Mouse (Mus musculus) splenic B cell, adult 2 months (primary cell): ENCODE data around the gene Eya3.
"Not testable (repeated sequence)": the region's sequence is repeated elsewhere in the genome, so short reads cannot be mapped to it uniquely, and the experiment has no call there.

Experiments used
- DNase-seq: peaks from one replicate; pipeline ENCODE4 v3.0.0-alpha.2; 2011; ENCODE audit warnings: low read depth, low spot score
- H3K27me3 ChIP-seq: 2 replicates; pipeline ENCODE4 v1.6.1; 2012; ENCODE audit warnings: mild to moderate bottlenecking, low read length, moderate library complexity, mixed read lengths; ENCODE audit not compliant: control insufficient read depth, poor library complexity, insufficient read depth, severe bottlenecking
- H3K36me3 ChIP-seq: 2 replicates; pipeline ENCODE4 v1.6.1; 2012; ENCODE audit warnings: mild to moderate bottlenecking, low read length, moderate library complexity, mixed read lengths; ENCODE audit not compliant: control insufficient read depth, poor library complexity, insufficient read depth, severe bottlenecking

Eya3 gene

GRCm38 (mm10) chr4:132741491-132741890, 102.7 kb downstream of the Eya3 start:
- Histone ChIP-seq H3K27me3 (no peaks in the 10 kb centered on the region), H3K36me3 (no peaks in the 10 kb centered on the region)
- DNase-seq: no peak

DNA sequence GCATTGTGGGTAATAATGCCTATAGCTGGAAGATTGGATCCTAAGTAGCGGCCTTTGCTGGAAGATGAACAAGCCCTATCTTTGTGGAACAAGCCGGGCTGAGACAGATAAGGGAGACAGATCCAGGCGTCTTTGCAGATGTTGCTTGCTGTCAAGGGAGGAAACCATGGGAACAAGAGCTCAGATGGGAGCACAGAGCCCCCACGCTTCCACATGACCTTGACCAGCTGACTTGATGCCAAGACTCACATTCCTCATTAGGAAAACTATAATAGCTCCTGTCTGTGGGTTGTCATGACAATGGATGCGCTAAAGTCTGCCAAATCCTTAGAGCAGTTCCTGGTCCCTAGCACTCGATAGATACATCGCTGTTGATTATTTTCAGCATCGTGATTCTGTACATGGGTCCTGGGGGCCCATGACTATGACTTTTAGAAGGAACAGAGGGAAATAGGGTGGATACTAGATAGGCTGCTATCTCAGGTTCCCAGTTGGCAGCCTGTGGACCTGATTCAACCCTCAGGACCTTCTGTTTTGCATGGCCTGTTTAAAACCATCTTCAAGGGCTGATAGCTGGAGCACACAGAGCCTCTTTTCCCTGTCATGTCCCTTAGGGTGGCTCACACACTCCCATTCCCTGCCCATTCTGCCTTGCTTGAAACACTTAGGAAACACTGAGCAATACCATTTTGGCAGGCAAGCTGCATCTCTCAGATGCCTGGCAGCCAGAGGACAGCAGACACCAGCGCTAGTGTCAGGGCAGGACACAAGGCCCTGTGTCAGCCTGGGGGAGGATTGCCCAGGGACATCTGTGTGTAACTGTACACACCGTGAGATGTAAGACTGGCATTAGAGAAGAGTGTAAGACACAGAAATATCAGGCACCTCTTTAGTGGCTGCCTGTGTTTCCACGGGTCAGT, 105.5 kb downstream of the Eya3 start:
- DNase-seq: no peak
- Histone ChIP-seq H3K27me3 (no peaks in the 10 kb centered on the region), H3K36me3 (no peaks in the 10 kb centered on the region)

- peak; percentile 29 for DNase-seq
- Histone ChIP-seq H3K27me3 (no peaks in the 10 kb centered on the region), H3K36me3 (no peaks in the 10 kb centered on the region)
Measured at GRCm38 (mm10) chr4:132746911-132747517, 108.2 kb downstream of the Eya3 start.

DNA sequence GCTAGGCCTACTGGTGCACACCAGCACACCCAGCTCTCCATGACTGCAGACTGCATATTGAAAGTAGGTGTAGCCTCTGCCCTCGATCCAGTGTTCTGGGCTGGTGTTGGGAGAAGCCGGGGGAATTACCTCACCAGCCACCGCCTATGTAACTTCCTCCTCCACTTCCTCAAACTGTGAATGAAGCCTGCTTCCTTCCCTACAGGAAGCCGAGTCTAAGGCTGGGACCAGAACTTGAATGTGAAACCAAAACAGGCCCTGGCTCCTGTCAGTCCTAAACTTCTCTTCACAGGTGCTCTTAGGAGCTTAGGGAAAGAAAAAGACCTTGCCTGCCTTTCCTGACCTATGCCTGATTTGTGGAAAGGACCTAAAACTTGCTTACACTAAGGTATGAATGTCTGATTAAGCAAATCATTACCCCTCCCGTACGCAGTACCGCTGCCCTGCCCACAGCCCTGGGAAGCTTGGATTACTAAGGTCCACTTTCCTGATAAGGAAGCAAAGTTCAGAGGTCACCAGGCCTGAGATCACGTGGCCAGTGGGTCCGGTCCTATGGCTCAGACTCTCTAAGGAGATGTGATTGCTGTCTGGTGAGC, 109.0 kb downstream of the Eya3 start:
- H3K36me3 ChIP-seq: no peaks in the 10 kb centered on the region
- peak; percentile 75 for DNase-seq
- H3K27me3 ChIP-seq: no peaks in the 10 kb centered on the region

DNA sequence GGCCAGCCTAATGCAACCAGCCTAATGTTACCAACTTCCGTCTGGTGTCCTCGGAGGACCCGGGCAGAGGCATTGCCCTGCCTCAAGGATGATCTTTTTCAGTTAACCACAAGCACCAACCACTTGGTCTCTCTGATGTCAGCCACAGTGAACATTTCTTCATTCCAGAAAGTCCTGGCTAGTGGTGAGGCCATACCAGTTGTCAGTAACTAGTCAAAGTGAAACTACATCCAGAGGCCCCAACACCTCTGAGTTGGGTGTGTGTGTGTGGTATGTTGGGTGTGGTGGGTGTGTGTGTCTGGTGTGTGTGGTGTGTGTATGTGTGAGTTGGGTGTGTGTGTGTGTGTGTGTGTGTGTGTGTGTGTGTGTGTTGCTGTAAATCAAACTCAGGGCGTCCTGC, 110.0 kb downstream of the Eya3 start:
- Histone ChIP-seq H3K36me3 (no peaks in the 10 kb centered on the region), H3K27me3 (no peaks in the 10 kb centered on the region)
- no peak for DNase-seq

DNA sequence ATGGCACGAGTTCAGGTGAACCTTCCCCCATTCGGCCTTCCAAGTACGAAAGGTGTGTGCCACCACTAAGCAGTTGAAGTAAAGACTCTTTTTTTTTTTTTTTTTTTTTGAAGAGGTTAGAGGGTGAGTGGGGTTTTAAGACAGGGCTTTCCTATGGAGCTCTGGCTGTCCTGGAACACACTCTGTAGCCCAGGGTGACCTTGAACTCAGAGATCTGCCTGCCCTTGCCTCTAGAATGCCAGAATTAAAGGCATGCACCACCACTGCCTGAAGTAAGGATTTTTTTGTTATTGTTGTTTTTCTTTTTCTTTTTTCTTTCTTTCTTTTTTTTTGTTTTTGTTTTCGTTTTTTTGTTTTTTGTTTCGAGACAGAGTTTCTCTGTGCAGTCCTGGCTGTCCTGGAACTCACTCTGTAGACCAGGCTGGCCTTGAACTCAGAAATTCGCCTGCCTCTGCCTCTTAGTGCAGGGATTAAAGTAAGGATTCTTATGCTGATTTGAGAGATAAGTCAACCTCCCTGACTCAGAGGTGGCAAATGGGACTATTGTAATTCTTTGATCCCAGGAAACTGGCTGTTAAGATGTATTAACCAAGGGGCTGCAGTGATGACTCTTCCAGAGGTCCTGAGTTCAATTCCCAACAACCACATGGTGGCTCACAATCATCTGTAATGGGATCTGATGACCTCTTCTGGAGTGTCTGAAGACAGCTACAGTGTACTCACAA, 110.6 kb downstream of the Eya3 start:
- Histone ChIP-seq H3K36me3 (no peaks in the 10 kb centered on the region), H3K27me3 (no peaks in the 10 kb centered on the region)
- DNase-seq: no peak

- no peak for DNase-seq
- Histone ChIP-seq H3K36me3 (no peaks in the 10 kb centered on the region), H3K27me3 (no peaks in the 10 kb centered on the region)
Measured at GRCm38 (mm10) chr4:132752992-132753391, 114.2 kb downstream of the Eya3 start.

GRCm38 (mm10) chr4:132756974-132757373, 118.2 kb downstream of the Eya3 start, which contains the start of gene Smpdl3b:
TSS of gene Smpdl3b (minus strand) at chr4:132757252.
- H3K27me3 ChIP-seq: no peaks in the 10 kb centered on the region
- peak; percentile 31 for DNase-seq
- H3K36me3 ChIP-seq: no peaks in the 10 kb centered on the region

GRCm38 (mm10) chr4:132757633-132758351, 119.0 kb downstream of the Eya3 start:
- Histone ChIP-seq H3K27me3 (no peaks in the 10 kb centered on the region), H3K36me3 (no peaks in the 10 kb centered on the region)
- DNase-seq: no peak

- DNase-seq: no peak
- H3K36me3 ChIP-seq: no peaks in the 10 kb centered on the region
Measured at GRCm38 (mm10) chr4:132760296-132760695, 121.5 kb downstream of the Eya3 start.

GRCm38 (mm10) chr4:132762602-132763001, 123.8 kb downstream of the Eya3 start:
- no peaks in the 10 kb centered on the region for H3K27me3 ChIP-seq
- no peak for DNase-seq
- no peaks in the 10 kb centered on the region for H3K36me3 ChIP-seq

More at GRCm38 (mm10) chr4:132760296-132760695, 121.5 kb downstream of the Eya3 start:
- no peaks in the 10 kb centered on the region for H3K27me3 ChIP-seq

GRCm38 (mm10) chr4:132763125-132763524, 124.3 kb downstream of the Eya3 start:
- not testable (repeated sequence) for H3K27me3 ChIP-seq, H3K36me3 ChIP-seq, DNase-seq

GRCm38 (mm10) chr4:132767914-132768876, 129.4 kb downstream of the Eya3 start, which contains the start of gene Rpa2:
TSS of gene Rpa2 (plus strand) at chr4:132768332.
- Histone ChIP-seq H3K27me3 (no peaks in the 10 kb centered on the region), H3K36me3 (peaks cover 6% of the 10 kb centered on the region)
- peak; percentile 100 for DNase-seq
